Mouse (Mus musculus) midbrain, postnatal 0 days (tissue): ENCODE results near the gene Arhgap22. TPM values are rescaled to one million over a fixed set of nuclear protein-coding genes. Genes with fewer than 3 reads are reported as not detected.

Experiments
- ATAC-seq: fragments of 200-750 bp; cut with Nextera tagmentation; 2 replicates; pipeline ENCODE4 v1.8.0; 2017; ENCODE audit warnings: moderate number of reproducible peaks, mild to moderate bottlenecking, moderate TSS enrichment, moderate library complexity; ENCODE audit not compliant: low FRiP score
- DNase-seq: peaks from one replicate; pipeline ENCODE4 v3.0.0-alpha.2; 2015; ENCODE audit warnings: low spot score
- H3K27ac ChIP-seq: fragments of 300-500 bp; sonication (generic); 2 replicates; pipeline ENCODE4 v1.5.1; 2014; ENCODE audit warnings: low read depth, mild to moderate bottlenecking, low read length, mixed read lengths
- H3K27me3 ChIP-seq: fragments of 300-500 bp; sonication (generic); 2 replicates; pipeline ENCODE4 v1.6.1; 2014; ENCODE audit warnings: low read length, control low read depth, mixed read lengths; ENCODE audit not compliant: insufficient read depth
- H3K36me3 ChIP-seq: fragments of 300-500 bp; sonication (generic); 2 replicates; pipeline ENCODE4 v1.6.1; 2014; ENCODE audit warnings: low read length, control low read depth, mixed read lengths; ENCODE audit not compliant: insufficient read depth
- H3K4me1 ChIP-seq: fragments of 300-500 bp; sonication (generic); 2 replicates; pipeline ENCODE4 v1.6.1; 2014; ENCODE audit warnings: mild to moderate bottlenecking, control low read depth, antibody characterized with exemption, low read length, mixed read lengths; ENCODE audit not compliant: insufficient read depth
- H3K4me2 ChIP-seq: fragments of 300-500 bp; sonication (generic); 2 replicates; pipeline ENCODE4 v1.6.1; 2014; ENCODE audit warnings: low read depth, mild to moderate bottlenecking, low read length, mixed read lengths; ENCODE audit not compliant: poor library complexity, severe bottlenecking
- H3K4me3 ChIP-seq: fragments of 300-500 bp; sonication (generic); 2 replicates; pipeline ENCODE4 v1.5.1; 2014; ENCODE audit warnings: low read depth, mild to moderate bottlenecking, low read length, moderate library complexity
- H3K9ac ChIP-seq: fragments of 300-500 bp; sonication (generic); replicated peaks from 2 replicates; pipeline ENCODE4 v1.6.1; 2014; ENCODE audit warnings: mild to moderate bottlenecking, low read length, moderate library complexity, mixed read lengths; ENCODE audit not compliant: poor library complexity, severe bottlenecking
- H3K9me3 ChIP-seq: fragments of 300-500 bp; sonication (generic); 2 replicates; pipeline ENCODE4 v1.6.1; 2016; ENCODE audit warnings: low read length, control low read depth
- CTCF ChIP-seq: IDR thresholded peaks from 2 replicates; pipeline ENCODE4 v1.5.1; 2016; ENCODE audit warnings: antibody characterized with exemption, mild to moderate bottlenecking
- whole genome bisulfite sequencing: fragments of 180-500 bp; shearing (Covaris S2); extraction: QIAGEN DNeasy Blood & Tissue Kit; methylation state at CpG from one replicate; pipeline ENCODE4 v1.1.7; 2014; 5-methylcytosine and 5-hydroxymethylcytosine counted together
- polyA plus RNA-seq: library from polyadenylated mRNA; unstranded; fragments of >200 nt; fragmentation: Nextera tagmentation; extraction: Ambion mirVana; gene quantifications from 2 replicates; pipeline ENCODE4 v1.2.1, GENCODE M21; 2015
- total RNA-seq: library from RNA; depleted of rRNA; stranded (reverse); fragments of >200 nt; gene quantifications from 2 replicates; pipeline ENCODE4 v1.2.3, GENCODE M21; 2014

The Arhgap22 gene
- total and polyA plus RNA-seq, 2 experiments from 2014 or later, result 3.4 to 4.2 TPM

DNA sequence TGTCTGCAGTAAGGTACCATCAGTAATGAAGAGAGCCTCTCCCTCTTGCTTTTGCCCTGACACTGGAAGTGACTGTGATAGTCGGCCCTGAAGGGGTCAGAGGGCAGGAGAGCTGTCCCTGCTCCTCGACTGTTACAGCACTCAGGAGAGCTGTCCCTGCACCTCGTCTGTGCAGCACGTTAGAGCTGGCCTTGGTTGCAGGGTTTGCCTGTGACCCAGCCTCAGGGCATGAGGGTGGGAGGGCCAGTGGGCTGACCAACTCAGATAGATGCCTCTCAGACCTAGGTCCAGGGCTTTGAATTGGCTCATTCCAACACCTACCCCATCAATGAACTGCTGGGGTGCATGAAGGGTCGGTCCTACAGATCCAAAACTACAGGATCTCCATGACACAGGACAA is 5.5 kb upstream of the Arhgap22 start:
- ATAC-seq (no peak), DNase-seq (no peak)
- no peak overlapping the region for H3K27ac ChIP-seq

DNA sequence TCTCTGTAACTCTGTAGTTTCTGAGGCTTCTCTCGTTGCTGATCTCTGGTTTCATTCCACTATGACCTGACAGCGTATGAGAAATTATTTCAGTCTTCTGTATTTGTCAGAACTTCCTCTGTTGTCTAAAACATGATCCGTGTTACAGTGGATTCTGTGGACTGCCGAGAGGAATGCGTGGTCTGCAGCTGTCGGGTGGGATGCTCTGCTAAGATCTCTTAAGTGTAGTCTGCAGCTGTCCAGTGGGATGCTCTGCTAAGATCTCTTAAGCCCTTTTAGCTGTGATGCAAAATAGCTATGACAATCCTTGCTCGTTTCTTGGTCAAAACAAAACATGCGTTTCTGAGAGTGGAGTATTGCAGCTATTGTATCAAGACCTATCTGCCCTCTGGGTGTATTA is 3.0 kb upstream of the Arhgap22 start:
- Histone ChIP-seq H3K9ac (no peak overlapping the region), H3K4me1 (no peaks in the 10 kb centered on the region), H3K27me3 (peaks cover 6% of the 10 kb centered on the region; the same call in 1 of the 2 replicates), H3K9me3 (no peaks in the 10 kb centered on the region), H3K27ac (no peak overlapping the region), H3K4me2 (no peak overlapping the region), H3K36me3 (no peaks in the 10 kb centered on the region), H3K4me3 (no peak overlapping the region)
- ATAC-seq, result no peak
- TF ChIP-seq CTCF, result no peak
- WGBS, result 74% methylated on average over 8 of the region's 8 CpGs
- no peak for DNase-seq

More for the DNA sequence above, 5.5 kb upstream of the Arhgap22 start:
- Histone ChIP-seq H3K9ac (no peak overlapping the region), H3K27me3 (no peaks in the 10 kb centered on the region), H3K36me3 (no peaks in the 10 kb centered on the region), H3K9me3 (no peaks in the 10 kb centered on the region), H3K4me2 (no peak overlapping the region), H3K4me1 (no peaks in the 10 kb centered on the region), H3K4me3 (no peak overlapping the region)
- no peak for TF ChIP-seq CTCF
- WGBS, result 43% methylated on average over 5 of the region's 5 CpGs

DNA sequence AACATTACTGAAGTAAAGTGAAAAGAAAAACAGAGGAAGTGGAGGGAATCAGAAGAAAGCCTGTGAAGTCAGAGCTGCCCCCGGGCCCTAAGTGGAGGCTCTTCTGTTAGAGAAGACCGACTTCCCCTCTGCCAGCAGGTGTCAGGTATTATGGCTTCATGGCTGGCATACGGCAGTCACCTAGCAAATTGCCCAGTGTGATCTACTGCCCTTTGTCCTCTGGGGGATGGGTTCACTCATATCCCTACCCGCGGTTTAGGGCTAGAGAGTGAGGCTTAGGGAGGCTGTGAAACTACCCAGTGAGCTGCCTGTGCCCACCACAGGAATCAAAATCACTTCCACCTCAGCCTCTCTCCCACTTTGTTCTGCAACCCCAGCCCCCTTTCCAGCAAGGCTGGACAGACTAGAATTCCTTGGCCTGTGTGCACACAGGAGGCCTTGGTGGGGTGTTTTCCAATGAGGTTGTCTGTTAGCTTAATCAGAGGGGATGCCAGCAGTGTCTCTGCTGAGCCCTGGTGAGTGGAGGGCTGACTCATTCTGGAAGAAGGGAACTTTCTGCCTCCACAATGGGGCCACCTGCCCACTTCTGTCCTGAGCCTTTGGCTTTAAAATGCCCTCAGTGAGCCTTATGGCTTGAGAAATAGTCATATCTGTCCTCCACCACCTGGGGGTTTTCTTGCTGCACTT is 1.4 kb upstream of the Arhgap22 start:
- no peak for ATAC-seq
- H3K27me3 ChIP-seq, result peaks cover 6% of the 10 kb centered on the region; the same call in 1 of the 2 replicates
- no peak for TF ChIP-seq CTCF
- no peak for DNase-seq
- H3K4me1 ChIP-seq, result no peaks in the 10 kb centered on the region
- no peak overlapping the region for H3K4me3 ChIP-seq
- no peak overlapping the region for H3K9ac ChIP-seq
- no peaks in the 10 kb centered on the region for H3K36me3 ChIP-seq
- no peak overlapping the region for H3K4me2 ChIP-seq
- 63% methylated on average over 5 of the region's 5 CpGs for WGBS
- no peaks in the 10 kb centered on the region for H3K9me3 ChIP-seq
- no peak overlapping the region for H3K27ac ChIP-seq

DNA sequence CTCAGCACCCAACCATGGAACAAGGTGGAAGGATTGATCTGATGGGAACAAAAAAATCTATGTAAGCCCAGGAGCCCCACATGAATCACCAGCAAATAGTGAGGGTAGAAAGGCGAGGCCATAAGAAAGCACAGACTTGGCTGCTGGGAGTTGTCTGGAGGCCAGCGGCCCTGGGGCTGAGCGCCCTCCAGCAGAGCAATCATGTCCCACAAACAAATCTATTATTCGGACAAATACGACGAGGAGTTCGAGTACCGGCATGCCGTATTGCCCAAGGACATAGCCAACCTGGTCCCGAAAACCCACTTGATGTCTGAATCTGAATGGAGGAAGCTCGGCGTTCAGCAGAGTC is 892 bp upstream of the Arhgap22 start:
- H3K27ac ChIP-seq, result no peak overlapping the region
- no peak overlapping the region for H3K4me2 ChIP-seq
- H3K4me3 ChIP-seq, result no peak overlapping the region
- H3K4me1 ChIP-seq, result no peaks in the 10 kb centered on the region
- ATAC-seq, result no peak
- no peaks in the 10 kb centered on the region for H3K36me3 ChIP-seq
- no peak for DNase-seq
- H3K27me3 ChIP-seq, result peaks cover 6% of the 10 kb centered on the region; the same call in 1 of the 2 replicates
- TF ChIP-seq CTCF, result no peak
- H3K9me3 ChIP-seq, result no peaks in the 10 kb centered on the region
- WGBS, result 92% methylated on average over 12 of the region's 12 CpGs
- H3K9ac ChIP-seq, result no peak overlapping the region

DNA sequence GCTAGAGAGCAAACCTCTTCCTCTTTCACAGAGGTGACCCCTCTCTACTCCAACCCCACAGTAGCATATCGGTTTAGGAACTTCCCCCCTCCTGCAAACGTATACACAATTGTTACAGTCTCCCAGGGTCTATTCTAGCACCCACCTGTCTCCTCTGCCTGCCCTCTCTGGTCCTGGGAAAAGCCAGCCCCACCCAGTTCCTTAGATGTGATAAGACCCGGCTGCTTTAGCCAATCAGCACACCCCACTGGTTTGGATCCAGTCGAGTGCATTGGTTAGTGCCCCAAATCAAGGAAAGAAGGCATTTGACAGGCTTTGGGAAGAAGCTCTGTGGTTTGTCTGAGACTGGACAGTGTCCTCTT is 922 bp downstream of the Arhgap22 start:
- H3K27me3 ChIP-seq, result peaks cover 6% of the 10 kb centered on the region; the same call in 1 of the 2 replicates
- no peaks in the 10 kb centered on the region for H3K4me1 ChIP-seq
- H3K9ac ChIP-seq, result no peak overlapping the region
- no peaks in the 10 kb centered on the region for H3K36me3 ChIP-seq
- no peak overlapping the region for H3K27ac ChIP-seq
- ATAC-seq (no peak), DNase-seq (no peak)
- H3K4me2 ChIP-seq, result no peak overlapping the region; the same call in 1 of the 2 replicates
- TF ChIP-seq CTCF, result no peak
- H3K9me3 ChIP-seq, result no peaks in the 10 kb centered on the region
- no peak overlapping the region for H3K4me3 ChIP-seq
- 35% methylated on average over 4 of the region's 4 CpGs for WGBS

DNA sequence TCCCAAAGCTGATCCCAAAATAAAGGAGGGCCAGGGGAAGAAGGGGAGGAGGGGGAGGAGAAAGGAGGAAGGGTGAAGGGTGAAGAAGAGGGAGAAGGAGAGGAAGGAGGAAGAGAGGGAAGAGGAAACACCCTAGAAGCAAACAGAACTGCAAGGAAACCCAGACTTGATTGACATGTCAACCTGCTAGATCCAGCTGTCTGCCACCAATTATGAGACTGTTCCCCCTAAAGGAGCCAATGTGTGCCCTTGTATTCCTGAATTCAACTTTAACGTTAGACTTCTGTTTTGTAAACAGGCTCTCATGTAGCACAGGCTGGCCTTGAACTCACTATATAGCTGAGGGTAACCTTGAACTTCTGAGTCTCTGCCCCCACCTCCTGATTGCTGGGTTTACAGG is 1.3 kb downstream of the Arhgap22 start:
- no peak for DNase-seq
- Histone ChIP-seq H3K4me3 (no peak overlapping the region), H3K9me3 (no peaks in the 10 kb centered on the region), H3K27me3 (peaks cover 6% of the 10 kb centered on the region; the same call in 1 of the 2 replicates), H3K4me1 (no peaks in the 10 kb centered on the region), H3K36me3 (no peaks in the 10 kb centered on the region), H3K4me2 (no peak overlapping the region), H3K9ac (no peak overlapping the region), H3K27ac (no peak overlapping the region)
- no peak for ATAC-seq
- 76% methylated on average over 1 of the region's 1 CpGs for WGBS
- no peak for TF ChIP-seq CTCF
